Mouse (Mus musculus) MEL (cell line): ENCODE results near the gene Ptgir.
A peak's percentile ranks its signal among the peaks of the same experiment; 100 is the strongest.

Experiments
- E2F4 ChIP-seq: IDR thresholded peaks from 2 replicates; pipeline ENCODE4 v1.6.1; 2011; ENCODE audit warnings: low read depth, low read length, improper control_type of control experiment, borderline replicate concordance
- MAFK ChIP-seq: IDR thresholded peaks from 2 replicates; pipeline ENCODE4 v1.6.1; 2011; ENCODE audit warnings: low read depth, mild to moderate bottlenecking, low read length, improper control_type of control experiment, borderline replicate concordance
- POLR2A ChIP-seq, 2 experiments: IDR thresholded peaks; 2 replicates each; pipeline ENCODE4 v1.6.1; 2011 to 2012; ENCODE audit warnings: low read length in 2 of 2, mild to moderate bottlenecking in 2 of 2, control low read depth in 1 of 2, improper control_type of control experiment in 1 of 2, low read depth in 1 of 2, moderate library complexity in 1 of 2; ENCODE audit not compliant: control insufficient read depth in 1 of 2, insufficient read depth in 1 of 2, poor library complexity in 1 of 2
- TBP ChIP-seq: IDR thresholded peaks from 2 replicates; pipeline ENCODE4 v1.8.0; 2011; ENCODE audit warnings: low read depth, low read length, improper control_type of control experiment
- TCF12 ChIP-seq: IDR thresholded peaks from 2 replicates; pipeline ENCODE4 v1.6.1; 2014; ENCODE audit warnings: low read depth, mild to moderate bottlenecking, inconsistent platforms, low read length, improper control_type of control experiment, moderate library complexity
- ZC3H11A ChIP-seq: IDR thresholded peaks from 2 replicates; pipeline ENCODE4 v1.6.1; 2012; ENCODE audit warnings: low read depth, mild to moderate bottlenecking, inconsistent platforms, low read length, improper control_type of control experiment

DNA sequence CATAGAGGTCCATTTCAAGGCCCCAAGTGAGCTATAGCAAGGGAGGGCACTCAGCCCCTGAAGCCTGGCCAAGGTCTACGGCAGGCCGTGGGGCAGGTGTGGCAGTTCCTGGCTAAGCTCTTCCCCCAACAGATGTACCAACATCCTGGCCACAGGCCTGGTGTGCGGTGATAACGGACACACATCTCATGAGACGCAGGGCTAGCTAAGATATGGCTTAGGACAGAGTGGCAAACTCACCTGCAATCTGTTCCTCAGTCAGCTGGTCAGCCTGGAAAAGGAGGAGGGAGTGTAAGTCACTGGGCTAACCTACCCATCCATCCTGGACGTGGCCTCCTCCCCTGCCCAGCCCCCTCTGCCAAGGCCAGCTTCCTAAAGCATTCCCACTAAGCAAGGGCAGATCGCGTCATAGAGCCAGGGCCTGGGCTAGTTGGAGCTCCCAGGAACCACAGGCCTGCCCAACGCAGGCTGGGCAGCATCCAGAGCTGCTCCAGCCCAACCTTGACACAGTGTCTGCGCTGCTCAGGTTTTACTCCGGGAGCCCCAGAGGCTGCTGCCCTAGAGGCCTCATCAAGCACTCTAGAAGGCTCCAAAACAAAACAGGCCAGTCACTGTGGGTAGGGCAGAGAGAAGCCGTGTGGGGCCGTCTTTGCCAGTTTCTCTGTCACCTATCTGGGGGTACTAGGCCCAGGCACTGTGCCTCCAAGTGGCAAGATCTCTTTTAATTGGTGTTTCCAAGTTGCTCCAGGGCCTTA, 13.3 kb downstream of the Ptgir start:
- TF ChIP-seq MAFK (no peak), ZC3H11A (no peak), TCF12 (peak; percentile 26; the same call in 1 of the 2 replicates), E2F4 (no peak), POLR2A (IDR thresholded peaks at IDR 0.05; ENCODE audit: control insufficient read depth in 1 of 2, insufficient read depth in 1 of 2, low read depth in 1 of 2, low read length in 2 of 2, poor library complexity in 1 of 2) (no peak; a peak in 1 of 4 replicates), TBP (no peak)
